Mouse (Mus musculus) lung, postnatal 14 days (tissue): ENCODE data around the gene Ltb.

ENCODE experiments used
- DNase-seq: peaks from one replicate; pipeline ENCODE4 v3.0.0; 2021

The Ltb gene

DNA sequence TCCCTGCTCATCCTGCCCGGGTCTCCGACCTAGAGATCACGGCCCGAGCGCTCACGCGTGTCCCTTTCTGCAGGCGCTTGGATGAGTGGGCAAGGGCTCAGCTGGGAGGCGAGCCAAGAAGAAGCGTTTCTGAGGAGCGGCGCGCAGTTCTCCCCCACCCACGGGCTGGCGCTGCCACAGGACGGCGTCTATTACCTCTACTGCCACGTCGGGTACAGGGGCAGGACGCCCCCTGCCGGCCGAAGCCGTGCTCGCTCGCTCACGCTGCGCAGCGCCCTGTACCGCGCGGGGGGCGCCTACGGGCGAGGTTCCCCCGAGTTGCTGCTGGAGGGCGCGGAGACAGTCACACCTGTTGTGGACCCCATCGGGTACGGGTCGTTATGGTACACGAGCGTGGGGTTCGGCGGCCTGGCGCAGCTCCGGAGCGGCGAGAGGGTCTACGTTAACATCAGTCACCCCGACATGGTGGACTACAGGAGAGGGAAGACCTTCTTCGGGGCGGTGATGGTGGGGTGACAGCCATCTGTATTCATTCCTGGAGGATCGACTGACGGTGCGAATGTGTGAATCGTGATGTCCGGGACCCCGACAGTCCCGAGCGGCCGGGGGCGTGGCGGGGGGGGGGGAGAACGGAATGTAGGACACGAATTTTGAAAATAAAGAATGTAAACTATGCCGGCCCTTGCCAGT lies 1.5 kb downstream of the Ltb start:
- peak; percentile 90 for DNase-seq

DNA sequence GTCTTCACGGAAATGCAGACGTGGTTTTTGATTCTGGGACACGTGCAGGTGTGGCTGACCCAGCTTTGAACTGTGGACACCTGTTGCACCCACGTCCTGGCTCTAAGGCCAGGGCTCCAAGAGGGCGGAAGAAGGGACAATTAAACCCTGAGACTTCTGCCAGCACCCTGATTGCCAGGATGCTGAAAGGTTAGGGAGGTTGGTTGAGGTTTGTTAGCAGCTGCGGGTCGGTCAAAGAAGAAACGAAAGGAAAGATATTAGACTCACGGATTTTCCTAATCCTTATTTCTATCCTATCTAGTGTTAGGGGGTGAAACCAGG lies 2.0 kb downstream of the Ltb start:
- no peak for DNase-seq

DNA sequence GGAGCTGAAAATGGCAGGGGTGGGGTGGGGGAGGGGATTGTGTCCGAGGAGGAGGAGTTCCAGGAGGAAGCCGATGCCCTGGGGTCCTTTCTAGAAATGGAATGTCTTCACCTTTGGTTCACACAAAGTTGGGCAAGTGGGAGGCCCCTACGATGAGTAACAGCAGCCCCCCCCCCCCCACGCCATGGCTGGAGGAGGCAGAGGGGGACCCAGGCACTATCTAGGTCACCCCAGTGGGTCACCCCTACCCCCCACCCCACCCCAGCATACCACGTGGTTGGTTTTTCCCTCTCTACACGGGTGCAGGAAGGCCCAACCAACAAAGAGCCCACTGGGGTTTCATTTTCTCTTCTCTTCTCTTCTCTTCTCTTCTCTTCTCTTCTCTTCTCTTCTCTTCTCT lies 2.9 kb downstream of the Ltb start:
- DNase-seq = no peak

DNA sequence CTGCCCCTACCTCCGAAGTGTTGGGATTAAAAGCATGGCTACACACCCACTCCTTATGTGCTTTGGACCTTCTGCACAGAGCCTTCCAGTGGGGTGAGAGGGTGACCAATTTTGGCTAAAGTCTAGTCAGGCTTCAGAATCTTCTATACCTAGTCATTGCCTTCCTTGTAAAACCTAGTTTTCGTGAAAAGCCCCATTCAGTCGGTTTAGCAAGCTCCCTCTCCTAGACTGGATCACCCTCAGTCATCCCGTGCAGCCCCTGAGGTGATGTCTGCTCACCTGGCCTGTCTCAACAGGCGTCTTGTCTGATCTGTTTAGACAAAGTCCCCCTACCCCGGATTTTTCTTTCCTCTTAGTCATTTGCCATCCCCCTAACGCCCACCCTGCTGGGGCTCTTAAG lies 3.8 kb downstream of the Ltb start:
- DNase-seq = no peak

DNA sequence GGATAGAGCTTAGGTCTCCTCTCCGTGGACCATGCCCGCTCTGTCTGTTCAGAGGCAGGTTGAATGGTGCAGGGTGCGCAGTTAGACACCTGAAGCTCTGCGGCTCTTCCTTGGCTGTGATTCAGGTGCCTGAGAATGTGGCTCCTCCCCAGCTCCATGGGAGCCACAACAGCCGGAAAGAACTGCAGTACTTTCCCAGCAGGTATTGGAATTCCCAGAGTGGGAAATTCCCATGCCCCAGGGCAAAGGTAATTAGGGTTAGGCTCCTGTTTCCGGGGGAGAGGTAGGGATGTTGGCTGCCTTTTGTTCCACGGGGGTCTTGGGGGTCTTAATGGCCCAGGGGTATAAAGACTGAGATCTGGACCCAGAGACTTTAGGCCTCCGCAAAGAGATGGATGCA lies 4.7 kb downstream of the Ltb start:
- DNase-seq = no peak

DNA sequence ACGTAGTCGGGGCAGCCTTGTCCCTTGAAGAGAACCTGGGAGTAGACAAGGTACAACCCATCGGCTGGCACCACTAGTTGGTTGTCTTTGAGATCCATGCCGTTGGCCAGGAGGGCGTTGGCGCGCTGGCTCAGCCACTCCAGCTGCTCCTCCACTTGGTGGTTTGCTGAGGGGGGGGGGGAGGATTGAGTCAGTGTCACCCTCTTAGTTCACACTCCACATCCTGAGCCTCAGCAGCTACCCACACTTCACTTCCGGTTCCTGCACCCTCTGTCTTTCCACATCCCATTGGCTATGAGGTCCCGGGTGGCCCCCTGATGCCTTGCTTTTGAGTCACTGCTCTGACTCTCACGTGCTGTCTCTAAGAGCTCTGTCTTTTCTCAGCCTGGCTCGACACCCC lies 6.2 kb downstream of the Ltb start:
- no peak for DNase-seq

DNA sequence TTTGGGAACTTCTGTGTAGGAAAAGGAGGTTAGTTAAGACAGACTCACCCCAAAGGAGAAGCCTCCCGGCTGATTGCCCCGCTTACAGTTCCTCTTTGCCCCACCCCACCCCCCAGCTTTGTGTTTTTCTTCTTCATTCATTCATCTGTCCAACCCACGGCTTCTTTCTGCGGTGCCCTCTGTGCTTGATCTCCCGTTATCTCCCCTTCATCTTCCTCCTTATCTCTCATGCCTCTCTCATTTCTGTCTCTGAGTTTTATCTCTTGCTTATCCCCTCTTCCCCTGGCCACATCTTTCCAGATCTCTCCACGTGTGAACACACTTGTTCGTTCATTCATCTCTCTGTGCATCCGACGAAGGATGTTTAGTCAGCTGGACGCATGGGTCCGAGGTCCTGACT lies 6.9 kb downstream of the Ltb start:
- DNase-seq = no peak

DNA sequence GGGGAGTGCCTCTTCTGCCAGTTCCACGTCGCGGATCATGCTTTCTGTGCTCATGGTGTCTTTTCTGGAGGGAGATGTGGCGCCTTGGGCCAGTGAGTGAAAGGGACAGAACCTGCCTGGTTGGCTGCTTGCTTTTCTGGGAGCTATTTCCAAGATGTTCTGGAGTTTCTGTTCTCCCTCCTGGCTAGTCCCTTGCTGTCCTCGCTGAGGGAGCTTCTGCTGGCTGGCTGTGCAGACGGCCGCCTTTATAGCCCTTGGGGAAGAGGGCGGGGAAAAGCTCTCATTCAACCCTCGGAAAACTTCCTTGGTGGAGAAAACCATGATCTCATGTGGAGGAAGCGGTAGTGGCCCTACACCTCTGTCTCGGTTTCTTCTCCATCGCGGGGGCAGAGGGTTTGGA lies 7.5 kb downstream of the Ltb start, which contains the start of gene Tnf:
Tnf (minus strand) TSS at position 221 of the 400 bp plus-strand sequence.
- DNase-seq = no peak

DNA sequence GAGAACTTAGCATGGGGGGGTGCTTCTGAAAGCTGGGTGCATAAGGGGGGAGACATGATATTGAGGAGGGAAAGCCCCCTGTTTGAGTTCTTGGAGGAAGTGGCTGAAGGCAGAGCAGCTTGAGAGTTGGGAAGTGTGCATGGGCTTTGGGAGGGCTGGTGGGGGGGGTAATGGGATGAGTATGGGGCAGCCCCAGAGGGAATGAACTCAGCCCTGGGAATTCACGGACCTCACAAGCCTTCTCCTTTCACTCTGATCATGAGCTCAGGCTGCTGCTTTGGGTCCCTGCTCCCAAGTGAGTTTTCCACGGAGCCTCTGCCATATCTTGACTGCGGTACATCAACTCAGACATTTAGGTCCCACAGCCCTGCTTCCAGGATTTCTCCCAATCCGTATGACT lies 8.2 kb downstream of the Ltb start:
- no peak for DNase-seq

DNA sequence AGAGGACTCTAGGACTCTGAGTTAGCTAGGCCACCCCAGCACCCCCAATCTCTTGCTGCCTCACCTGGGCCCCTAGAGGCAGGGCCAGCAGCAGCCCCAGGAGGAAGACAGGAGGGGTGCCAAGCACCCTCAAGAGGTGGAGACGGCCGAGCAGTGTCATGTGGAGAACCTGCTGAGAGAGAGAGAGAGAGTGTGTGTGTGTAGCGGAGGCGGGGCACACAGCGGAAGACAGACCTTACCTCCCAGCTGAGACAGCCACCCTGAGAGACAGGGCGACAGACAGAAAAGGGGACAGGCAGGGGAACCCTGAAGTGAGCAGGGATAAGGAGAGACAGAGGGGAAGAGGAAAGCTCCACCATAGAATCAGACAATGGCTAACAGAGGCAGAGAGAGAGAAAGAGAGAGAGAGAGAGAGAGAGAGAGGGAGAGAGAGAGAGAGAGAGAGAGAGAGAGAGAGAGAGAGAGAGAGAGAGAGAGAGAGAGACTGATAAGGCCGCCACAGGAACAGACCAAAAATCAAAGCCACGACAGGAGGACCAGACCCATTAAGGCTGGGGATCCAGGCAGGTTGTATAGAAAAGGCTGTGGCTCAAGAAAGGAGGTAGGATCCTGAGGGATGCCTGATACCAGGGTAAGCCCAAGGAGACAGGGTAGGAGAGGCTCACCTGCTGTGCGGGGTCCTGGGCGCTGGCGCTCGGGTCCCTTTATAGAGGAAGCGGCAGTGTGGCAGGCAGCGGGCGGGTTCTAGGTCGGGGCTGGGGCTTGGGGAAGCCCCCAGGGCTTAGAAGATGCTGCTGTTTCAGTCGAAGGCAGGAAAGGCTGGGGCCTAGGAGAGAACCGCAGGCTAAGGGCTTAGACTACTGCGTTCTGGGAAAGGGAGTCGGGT lies 10.5 kb downstream of the Ltb start, which contains the start of gene Lta:
Lta (minus strand) TSS at position 858 of the 886 bp plus-strand sequence.
- no peak for DNase-seq

DNA sequence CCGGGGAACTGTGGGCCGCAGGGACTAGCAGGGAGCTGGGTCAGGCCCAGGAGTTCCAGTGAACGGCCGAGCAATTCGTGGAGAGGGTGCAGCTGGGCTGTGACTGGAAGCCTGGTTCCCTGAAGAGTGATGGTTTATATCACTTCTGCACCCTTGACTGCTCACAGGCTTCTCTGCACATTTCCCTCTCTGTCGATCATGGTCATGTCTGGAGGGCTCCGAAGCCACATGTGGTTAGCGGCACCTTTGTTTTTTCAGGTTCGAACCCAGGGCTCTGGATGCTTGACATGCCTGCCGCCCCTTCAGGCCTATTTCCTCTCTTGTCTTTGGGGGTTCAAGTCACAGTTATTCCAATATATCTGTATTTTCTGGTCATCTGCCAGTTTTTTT lies 11.1 kb downstream of the Ltb start:
- no peak for DNase-seq

DNA sequence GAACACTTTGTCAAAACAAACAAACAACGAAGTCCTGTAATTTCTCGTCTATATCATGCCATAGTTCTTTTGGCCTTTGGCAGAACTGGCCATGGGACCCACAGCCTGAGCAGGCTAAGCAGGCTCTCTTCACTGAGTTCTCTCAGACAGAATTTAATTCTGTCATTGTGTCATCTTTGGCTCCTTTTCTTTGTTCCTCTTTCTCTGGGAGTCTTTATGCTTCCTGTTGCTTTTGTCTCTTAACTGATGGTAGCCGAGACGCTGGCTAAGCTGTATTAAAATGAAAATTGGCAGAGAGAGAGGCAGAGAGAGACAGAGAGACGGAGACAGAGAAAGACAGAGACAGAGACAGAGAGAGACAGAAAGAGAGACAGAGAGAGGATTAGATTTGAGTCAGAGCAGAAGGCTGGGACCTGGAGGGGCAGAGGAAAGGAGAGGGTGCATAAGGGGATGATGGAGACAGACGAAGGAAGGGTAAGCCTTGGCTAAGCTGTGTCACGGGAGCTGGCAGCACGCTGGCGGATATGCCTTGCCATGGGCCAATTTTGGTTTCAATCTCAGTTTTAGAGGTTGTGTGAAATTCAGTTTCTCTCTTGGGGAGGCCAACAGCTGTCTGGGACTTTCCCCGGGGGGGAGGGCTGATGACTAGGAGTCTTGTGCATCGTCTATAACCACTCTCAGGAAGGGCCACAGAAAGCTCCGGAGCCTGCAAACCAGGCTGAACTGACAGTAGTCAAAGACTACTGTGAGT lies 15.7 kb downstream of the Ltb start:
- no peak for DNase-seq

DNA sequence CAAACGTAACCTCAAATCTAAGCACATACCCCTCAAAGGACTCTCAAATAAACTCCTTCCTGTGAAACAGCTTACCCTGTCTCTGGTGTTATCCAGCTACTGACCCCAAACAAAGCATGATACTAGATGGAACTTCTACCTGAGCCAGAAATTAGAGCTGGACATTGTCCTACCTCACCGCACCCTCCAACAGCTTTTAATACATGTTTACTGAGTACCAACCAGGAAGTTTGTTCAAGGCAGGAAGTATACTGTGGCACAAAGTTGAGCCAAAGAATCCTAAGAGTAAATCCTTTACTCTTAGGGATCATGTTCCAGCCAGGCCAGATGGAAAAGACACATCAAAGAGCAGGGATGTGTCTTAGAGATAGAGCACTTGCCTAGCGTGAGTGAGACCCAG lies 16.4 kb downstream of the Ltb start:
- DNase-seq = no peak

DNA sequence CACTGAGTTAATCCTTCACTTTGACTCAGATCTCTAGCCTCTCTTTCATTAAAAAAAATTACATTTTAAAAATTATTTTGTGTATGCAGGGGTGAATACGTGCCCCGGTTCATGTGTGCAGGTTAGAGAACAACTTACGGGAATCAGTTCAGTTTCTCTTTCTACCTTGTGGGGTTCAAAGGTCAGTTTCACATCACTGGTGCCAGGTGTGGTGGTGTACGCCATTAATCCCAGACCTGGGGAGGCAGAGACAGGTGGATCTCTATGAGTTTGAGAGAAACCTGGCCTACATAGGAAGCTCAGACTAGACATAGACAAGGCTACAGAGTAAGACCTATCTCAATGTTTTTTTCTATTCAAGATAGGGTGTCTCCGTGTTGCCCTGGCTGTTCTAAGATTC lies 18.8 kb downstream of the Ltb start:
- DNase-seq = no peak

DNA sequence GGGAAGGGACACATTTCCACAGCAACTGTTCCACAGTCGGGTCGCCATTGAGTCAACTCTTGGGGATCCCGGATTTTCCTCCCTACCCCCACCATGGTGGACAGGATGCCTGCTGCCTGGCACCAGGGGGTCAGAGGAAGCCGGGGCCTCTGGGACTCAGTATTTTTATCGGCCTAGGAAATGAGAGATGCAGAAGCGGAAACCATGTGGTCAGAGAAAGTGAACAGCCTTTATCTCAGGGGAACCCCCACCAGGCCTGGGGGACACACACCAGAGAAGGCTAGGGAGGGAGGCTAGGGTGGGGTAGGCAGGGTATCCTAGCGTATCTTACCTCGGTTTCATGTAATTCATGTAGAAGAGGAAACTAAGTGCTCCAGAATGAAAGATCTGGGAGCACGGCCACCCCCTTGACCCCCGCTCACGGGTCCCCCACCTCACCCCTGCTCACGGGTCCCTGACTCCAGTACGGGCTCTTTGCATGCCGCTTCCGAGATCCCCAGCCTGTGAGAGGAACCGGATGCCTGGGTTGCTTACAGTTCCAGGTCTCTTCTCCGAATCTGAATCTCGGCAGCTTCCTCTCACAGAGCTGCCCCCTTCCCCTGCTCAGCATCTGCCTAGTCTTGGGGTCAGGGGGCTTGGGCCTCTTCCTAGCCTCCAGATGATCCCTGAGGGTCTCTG lies 24.4 kb downstream of the Ltb start:
- DNase-seq = peak; percentile 40

DNA sequence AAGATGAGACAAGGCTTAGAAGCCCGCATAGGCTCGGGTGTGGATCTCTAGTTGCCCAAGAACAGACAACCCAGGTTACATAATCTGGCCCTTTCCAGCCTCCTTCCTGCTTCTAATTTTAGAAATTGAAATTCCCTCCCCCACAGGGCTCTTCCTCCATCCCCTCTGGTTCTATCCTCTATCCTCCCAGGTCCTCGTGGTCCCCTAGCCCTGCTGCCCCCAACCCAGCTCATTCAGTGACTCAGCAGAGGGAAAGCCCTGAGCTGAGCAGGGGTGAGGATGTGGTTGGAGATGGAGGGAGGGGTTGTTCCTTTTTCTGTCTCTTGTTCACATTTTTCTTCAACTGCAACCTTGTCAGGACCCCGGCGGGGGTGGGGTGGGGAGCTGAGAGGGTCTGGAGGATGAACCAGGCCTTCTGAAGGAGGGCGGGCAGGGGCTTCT lies 25.4 kb downstream of the Ltb start:
- no peak for DNase-seq

DNA sequence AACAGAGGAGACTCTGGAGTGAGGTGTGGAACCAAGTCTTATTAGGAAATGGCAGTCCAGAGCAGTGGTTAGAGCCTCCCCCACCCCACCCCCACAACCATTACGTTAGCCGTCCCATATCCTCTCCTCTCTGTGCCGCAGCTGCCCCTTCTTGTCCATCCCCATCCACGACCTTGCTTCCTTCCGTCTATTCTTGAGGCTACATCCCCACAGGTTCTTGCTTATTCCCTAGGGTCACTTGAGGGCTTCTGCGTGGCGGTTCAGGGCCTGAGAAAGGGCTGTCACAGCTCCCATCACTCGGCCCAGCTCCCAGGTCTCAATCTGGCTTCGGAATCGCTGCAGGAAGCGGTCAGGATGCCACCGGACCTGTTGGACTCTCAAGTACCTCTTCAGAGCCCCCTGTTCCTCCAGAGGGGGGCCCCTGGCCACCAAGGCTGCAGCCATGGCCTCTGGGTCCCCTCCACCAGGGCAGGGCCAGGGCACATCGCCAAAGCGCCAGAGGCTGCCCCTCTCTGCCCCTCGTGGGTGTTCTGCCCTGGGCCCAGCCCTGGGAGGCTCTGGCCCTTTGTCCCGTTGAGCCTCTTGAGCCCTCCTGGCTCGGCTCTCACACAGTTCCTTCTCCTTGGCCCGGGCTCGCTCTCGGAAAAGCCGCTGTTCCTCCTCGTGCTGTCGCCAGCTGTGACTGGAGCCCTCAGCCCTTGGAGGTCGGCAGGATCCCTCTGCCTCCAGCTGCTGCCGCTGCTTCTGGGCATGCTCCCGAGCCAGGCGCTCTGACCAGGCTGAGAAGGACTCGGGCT lies 26.1 kb downstream of the Ltb start, which contains the start of gene Gm16181:
Gm16181 (plus strand) TSS at position 679 of the 797 bp plus-strand sequence.
- DNase-seq = peak; percentile 59

DNA sequence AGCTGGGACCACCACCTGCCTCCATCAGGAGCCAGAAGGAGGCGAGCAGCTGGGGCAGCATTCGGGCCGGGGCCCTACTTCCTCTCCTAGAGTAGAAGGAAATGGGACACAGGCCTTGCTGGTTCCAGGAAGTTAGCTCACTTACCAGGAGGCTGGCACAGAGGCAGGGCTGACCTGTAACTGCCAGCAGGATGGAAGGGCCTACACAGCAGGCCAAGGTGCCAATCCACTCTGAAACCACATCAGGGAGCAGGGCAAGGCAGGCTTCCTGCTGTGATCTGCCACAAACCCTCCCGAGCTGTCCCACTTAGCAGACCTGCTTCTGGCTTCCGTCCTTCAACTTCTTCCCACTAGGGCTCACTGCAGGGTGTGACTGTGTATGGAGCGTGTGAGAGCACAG lies 28.1 kb downstream of the Ltb start:
- DNase-seq = peak; percentile 44

DNA sequence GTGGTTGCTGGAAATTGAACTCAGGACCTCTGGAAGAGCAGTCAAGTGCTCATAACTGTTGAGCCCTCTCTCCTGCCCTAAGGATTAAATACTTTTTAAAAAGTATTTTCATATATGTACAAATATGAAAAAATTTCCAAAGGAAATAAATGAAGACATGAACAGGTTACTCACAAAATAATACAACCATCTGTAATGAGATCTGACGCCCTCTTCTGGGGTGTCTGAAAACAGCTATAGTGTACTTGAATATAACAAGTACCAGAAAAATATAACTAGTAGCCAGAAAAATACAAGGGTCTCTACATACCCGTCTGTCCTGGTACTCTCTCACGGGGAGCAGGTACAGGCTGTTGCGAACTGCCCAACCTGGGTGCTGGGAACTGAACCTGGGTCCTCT lies 30.4 kb downstream of the Ltb start:
- DNase-seq = no peak

DNA sequence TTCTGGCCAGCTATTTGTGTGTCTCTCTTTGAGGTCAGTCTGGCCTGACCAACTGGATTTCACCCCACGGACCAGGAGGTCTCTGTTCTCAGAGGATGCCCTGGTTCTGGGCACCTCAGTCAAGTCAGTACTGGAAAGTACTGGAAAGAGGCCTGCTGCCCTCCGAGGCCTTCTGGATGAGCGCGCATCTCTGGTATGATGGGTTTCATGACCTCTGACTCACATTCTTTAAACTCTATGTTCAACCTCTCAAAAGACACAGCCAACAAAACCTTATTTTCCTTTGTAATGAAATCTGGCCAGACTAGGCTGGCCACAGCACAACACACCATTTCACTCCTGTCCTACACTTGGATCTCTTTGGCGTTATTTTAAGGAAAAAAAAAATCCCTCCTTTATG lies 31.2 kb downstream of the Ltb start:
- DNase-seq = no peak

DNA sequence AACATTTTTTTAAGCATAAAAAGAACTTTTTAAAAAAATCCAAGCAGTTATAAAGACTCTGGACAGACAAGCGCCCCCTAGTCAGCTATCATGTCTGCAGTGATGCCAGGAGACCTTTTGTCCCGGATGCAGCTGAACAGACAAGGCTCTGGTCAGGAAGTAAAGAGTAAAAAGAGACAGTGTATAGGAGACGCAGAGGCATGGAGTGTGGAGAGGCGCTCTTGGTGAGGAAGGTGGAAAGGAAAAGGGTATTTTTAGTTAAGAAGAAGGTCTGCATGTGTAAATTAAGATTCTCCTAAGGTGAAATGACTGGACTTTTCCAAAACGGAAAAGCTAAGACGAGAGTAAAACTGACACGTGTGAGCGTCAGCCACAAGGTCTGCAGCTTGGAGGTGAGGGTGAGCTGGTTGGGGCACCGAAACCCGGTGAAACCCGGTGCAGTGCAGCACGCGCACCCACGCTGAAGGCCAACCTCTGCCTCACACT lies 32.4 kb downstream of the Ltb start:
- DNase-seq = no peak

DNA sequence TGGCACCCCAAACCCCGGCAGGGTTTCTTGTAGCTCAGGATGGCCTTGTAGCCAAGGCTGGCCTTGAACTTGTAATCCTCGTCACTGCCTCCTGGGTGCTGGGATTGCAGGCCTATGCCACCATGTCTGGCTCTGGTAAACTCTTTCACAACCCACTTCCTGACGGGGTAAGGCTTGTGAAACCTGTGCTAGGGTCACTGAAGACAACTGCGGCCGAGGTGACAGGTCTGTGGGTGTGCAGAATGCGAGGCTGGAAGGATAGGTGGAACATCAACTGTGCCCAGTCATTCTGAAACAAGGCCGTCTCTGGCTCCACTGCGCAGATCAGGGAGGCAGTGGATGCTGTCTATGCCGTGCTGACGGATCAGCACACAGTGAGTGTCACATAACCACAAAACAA lies 36.8 kb downstream of the Ltb start:
- DNase-seq = no peak
